Mouse (Mus musculus): Measurements from ENCODE around the gene Pld6. TPM values are rescaled to one million over a fixed set of nuclear protein-coding genes. Genes with fewer than 3 reads are reported as not detected.
A peak's percentile ranks its signal among the peaks of the same experiment; 100 is the strongest.

The Pld6 gene
- total RNA-seq, 2 experiments from 2014 or later, result 6.5 to 10.4 TPM

DNA sequence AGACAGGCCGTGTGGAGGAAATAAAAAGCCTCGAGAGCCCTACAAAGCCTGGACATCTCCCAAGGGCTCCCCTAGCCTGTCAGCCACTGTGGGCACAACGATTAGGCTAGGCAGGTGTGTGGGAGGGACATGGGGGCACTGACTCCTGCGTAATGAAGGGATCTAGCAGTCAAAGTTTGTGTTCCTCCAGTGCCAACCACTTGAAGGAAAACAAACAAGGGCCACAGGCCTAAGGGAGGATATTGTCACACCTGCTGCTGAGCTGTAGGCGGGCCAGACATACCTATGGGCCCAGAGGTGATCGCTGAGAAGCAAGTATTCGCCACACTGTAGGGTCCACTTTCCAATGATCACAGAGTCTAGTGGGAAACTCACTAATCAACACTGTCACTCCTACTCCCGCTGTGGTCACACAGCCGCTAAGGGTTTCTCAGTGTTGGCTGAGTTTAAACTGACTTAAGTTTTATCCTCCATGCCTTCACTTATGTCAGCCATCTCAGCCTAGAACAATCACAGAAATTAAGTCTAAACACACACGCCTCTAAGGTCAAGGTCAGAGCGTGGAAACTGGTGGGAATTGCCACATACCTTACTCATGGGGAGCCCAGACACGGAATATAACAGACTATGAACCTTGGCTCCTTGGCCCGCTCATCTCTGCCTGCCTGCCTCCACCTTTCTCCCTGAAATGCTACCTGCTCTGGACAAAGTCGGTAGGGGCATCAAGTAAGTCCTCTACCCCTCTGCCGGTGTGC lies 824 bp downstream of the Pld6 start:
- DNase-seq, result no peak

GRCm38 (mm10) chr11:59783591-59783990 lies 3.9 kb downstream of the Pld6 start:
- no peak for DNase-seq

DNA sequence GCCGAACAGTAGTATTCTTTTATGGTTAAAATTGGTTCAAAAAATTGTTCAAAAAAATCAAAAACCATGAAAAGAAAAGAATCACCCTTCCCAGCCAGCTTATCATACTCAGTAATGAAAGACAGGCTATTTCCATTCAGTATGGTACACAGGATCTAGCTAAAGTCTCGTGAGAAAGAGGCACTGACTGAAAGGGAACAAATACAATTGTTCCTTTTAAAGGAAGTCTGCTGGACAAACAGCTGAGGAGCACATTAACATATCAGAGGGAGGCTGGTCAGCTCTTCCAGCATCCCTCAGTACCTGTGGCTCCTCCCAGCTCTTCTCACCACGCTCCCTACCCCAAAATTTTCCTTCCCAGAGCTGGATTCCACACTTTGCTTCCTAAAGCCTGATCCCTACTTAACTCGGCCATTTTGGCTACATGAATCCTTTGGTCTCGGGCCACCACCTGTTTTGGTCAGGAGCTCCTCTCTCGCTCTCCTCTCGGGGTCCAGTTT lies 5.3 kb downstream of the Pld6 start:
- no peak for DNase-seq

DNA sequence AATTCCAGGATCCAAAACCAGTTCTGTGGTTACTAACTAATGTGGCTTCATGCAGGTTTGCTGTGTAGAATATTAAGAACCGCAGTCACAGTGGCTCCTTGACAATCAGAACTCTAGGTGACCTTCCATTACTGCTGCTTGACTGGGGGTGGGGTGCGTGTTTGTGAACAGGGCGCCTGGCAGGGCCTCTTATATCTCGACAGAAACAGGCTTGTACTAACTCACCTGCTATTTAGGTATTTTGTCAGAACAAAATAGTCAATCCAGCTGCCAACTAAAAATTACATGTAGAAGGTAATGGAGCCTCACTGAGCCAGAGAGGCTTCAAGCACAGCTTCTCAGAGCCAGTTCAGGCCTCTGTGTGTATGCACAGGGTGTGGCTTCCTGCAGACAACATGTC lies 7.2 kb downstream of the Pld6 start:
- DNase-seq, result no peak

DNA sequence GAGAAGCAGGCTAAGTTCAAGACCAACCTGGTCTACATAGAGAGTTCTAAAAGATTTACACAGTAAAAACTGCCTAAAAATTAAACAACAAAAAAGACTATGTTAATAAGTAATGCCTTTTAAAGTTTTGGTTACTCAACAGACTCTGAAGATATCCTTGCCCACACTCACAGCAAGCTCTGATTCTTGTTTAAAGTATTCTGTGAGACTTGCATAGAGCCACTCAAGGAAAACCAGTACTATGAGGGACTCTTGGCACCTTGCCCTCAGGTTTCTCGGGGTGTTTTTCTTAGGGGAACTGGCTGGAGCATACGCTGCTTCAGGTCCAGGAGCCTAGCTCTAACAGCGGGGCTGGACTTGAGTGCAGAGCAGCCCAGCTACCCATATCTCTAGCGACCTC lies 8.0 kb downstream of the Pld6 start:
- DNase-seq, result no peak

DNA sequence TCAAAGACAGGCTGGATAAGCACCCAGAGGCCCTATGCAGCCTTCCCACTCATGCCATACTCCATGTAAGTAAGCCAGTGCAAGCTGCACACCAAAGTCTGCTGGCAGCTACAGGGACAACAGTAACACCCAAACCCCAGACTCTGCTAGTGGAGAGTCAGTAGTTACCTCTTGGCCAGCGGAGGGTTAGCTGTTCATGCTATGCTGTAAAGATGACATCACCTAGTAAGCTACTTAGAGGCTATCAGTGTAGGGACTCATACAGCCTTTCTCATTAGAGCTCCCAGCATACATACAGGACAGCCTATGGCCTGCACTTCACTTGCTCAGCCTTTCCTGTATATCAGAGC lies 8.6 kb downstream of the Pld6 start:
- DNase-seq, result no peak

DNA sequence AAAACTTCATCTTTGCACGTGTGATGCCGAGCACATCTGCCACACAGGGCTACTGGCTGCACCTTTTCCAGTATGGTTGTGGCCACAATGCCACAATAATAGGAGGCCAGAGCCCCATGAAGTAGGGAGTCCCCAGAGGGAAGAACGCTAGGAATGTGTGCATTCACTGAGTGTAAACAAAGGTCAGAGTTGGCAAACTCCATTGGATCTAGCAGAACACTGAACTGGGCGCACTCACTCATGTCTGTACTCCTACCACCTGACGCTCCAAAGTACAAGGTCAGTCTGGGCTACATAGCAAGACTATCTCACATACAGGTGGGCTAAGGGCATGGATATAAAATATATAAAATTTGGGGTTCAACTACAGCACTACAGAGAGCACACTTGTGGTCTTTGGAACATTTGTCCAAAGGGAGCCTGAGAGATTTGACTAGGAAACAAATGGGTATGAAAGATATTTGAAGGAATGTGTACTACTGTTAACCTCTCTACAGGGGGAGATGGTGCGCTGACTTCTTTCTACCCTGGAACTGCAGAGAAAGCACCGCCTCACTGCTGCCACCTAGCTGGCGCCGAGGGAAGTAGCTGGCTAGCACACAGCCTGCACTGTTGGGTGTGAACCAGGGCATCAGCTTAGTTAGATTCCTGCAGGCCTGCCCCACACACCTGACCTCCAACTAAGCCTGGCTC lies 9.1 kb downstream of the Pld6 start:
- peak; percentile 88 for DNase-seq

- DNase-seq, result no peak
Observed at GRCm38 (mm10) chr11:59777259-59777658, 10.2 kb downstream of the Pld6 start.

GRCm38 (mm10) chr11:59775435-59776148 lies 11.9 kb downstream of the Pld6 start:
- no peak for DNase-seq

GRCm38 (mm10) chr11:59774522-59774921 lies 12.9 kb downstream of the Pld6 start:
- DNase-seq, result no peak

- DNase-seq, result no peak
Observed at GRCm38 (mm10) chr11:59772902-59773301, 14.5 kb downstream of the Pld6 start.

- DNase-seq, result no peak
Observed at GRCm38 (mm10) chr11:59772291-59772690, 15.2 kb downstream of the Pld6 start.

DNA sequence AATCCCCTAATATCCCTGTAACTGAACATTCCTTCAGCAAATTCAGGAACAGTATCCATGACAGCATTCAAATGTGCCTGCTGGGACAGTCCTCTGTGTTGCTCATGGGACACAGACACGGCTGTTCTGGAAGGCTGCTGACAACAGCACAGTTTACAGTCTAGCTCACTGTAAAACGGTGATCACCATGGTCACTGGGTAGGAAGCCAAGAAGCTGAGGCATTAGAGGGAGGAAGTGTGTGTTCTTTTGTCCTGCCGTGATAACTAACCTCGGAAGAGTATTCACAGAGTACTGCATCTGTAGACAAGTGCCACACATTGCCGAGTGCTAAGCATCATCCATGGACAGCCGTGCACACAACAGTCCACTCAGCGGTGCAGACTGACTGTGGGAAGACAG lies 16.7 kb downstream of the Pld6 start:
- no peak for DNase-seq

DNA sequence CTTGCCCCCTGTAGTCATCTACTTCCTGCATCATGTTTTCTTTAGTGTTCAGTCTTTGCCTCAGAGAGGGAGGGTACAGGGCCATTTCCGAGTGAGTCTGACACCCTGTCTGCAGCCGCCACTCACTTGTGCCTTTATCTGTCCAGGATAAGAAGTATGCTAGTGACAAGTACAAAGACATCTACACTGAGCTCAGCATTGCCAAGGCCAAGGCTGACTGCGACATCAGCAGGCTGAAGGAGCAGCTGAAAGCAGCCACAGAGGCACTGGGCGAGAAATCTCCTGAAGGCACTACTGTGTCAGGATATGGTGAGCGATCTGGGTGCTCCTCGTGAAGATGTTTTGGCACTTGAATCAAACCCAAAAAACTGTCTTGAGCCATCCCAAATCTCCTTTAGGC lies 17.7 kb downstream of the Pld6 start:
- DNase-seq, result no peak

GRCm38 (mm10) chr11:59769307-59769706 lies 18.1 kb downstream of the Pld6 start:
- DNase-seq, result no peak

DNA sequence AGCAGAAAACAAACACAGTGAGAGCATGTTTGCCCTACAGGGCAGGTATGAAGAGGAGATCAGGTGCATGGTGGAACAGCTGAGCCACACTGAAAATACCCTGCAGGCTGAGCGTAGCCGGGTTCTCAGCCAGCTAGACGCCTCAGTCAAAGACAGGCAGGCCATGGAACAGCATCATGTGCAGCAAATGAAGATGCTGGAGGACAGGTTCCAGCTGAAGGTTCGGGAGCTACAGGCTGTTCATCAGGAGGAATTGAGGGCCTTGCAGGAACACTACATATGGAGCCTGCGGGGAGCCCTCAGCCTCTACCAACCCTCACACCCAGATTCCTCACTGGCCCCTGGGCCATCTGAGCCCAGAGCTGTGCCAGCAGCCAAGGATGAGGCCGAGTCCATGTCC lies 26.6 kb downstream of the Pld6 start:
- DNase-seq, result no peak

GRCm38 (mm10) chr11:59759626-59760025 lies 27.8 kb downstream of the Pld6 start:
- no peak for DNase-seq

DNA sequence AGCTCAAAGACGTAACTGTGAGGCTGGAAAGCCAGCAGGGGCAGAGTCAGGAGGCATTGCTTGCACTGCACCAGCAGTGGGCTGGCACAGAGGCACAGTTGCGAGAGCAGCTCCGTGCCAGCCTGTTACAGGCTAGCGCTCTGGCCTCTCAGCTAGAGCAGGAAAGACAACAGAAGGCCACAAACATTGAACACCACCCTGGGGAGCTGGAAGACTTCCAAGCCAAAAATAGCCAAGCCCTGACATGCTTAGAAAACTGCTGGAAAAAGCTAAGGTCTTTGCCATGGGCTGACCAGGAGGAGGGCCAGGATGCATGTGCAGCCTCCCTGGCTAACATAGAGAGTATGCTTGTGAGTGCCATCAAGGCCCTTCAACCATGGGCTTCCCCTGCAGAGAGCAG lies 28.3 kb downstream of the Pld6 start:
- peak; percentile 87 for DNase-seq

DNA sequence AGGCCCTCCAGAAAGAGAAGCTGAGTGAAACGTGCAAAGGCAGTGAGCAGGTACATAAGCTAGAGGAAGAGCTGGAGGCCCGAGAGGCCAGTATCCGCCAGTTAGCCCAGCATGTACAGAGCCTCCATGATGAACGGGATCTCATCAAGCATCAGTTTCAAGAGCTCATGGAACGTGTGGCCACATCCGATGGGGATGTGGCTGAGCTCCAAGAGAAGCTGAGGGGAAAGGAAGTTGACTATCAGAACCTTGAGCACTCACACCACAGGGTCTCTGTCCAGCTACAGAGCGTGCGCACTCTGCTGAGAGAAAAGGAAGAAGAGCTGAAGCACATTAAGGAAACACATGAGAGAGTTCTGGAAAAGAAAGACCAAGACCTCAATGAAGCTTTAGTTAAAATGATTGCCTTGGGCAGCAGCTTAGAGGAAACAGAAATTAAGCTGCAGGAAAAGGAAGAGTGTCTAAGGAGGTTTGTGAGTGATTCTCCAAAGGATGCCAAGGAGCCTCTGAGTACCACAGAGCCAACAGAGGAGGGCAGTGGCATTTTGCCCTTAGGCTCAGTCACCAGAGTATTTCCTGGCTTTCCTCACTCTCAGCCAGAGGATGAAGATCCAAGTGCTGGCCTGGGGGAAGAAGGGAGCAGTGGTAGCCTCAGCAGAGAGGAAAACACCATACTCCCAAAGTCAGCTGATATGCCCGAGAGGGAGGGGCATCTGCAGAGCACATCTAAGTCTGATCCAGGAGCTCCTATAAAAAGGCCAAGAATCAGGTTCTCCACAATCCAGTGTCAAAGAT lies 29.1 kb downstream of the Pld6 start:
- peak; percentile 54 for DNase-seq

GRCm38 (mm10) chr11:59756351-59756750 lies 31.1 kb downstream of the Pld6 start:
- no peak for DNase-seq

DNA sequence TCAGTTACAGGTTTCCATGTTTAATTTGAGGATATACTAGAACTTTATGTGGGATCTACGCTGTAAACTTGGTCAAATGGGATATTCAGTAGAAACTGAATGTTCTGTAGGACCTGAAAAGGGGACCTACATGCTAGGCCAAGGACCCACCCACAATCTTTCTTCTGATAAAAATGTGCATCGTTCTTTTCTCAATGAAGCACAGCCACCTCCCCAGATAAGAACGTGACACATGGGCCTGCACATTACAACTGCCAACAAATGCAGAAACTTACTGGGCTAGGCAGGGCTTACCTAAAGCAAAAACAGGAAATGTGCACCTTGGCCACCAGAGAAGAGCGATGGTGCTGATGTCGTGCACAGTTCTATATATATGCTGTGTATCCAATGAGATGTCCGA lies 32.9 kb downstream of the Pld6 start:
- DNase-seq, result no peak

DNA sequence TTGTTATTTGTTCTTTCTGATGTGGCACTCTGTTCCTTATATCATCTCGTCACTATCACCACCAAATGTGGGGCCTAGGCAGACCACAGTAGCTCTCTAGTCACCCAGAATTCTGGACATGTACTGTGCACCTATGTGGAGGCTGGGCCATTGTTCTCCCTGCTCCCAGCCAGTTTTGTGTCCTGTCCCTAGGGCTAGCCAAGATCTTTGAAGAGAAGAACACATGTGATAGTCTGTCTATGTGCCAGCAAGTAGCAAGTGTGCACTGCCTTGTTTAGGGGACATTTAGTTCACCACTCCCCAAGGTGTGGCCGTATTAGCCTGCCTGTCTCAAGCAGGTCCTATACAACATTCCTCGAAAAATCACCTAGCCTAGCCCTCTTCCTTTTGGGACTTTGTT lies 38.4 kb downstream of the Pld6 start:
- no peak for DNase-seq
